Mouse (Mus musculus) hindbrain, postnatal 0 days (tissue): ENCODE data around the gene Slc7a1. TPM values are rescaled to one million over a fixed set of nuclear protein-coding genes. Genes with fewer than 3 reads are reported as not detected.

ENCODE experiments used
- ATAC-seq: fragments of 200-750 bp; cut with Nextera tagmentation; 2 replicates; pipeline ENCODE4 v1.8.0; 2017; ENCODE audit warnings: mild to moderate bottlenecking, moderate TSS enrichment, moderate library complexity
- DNase-seq: peaks from one replicate; pipeline ENCODE4 v3.0.0-alpha.2; 2015; ENCODE audit warnings: low spot score
- H3K27ac ChIP-seq: fragments of 300-500 bp; sonication (generic); 2 replicates; pipeline ENCODE4 v1.5.1; 2014; ENCODE audit warnings: mild to moderate bottlenecking
- H3K27me3 ChIP-seq: fragments of 300-500 bp; sonication (generic); 2 replicates; pipeline ENCODE4 v1.6.1; 2014; ENCODE audit warnings: low read length, mixed read lengths; ENCODE audit not compliant: insufficient read depth
- H3K36me3 ChIP-seq: fragments of 300-500 bp; sonication (generic); 2 replicates; pipeline ENCODE4 v1.6.1; 2014; ENCODE audit warnings: low read length, mixed read lengths; ENCODE audit not compliant: insufficient read depth
- H3K4me1 ChIP-seq: fragments of 300-500 bp; sonication (generic); 2 replicates; pipeline ENCODE4 v1.6.1; 2014; ENCODE audit warnings: antibody characterized with exemption, low read length, mixed read lengths; ENCODE audit not compliant: insufficient read depth
- H3K4me2 ChIP-seq: fragments of 300-500 bp; sonication (generic); 2 replicates; pipeline ENCODE4 v1.6.1; 2014; ENCODE audit warnings: low read depth, mild to moderate bottlenecking, low read length, moderate library complexity, mixed read lengths
- H3K4me3 ChIP-seq: fragments of 300-500 bp; sonication (generic); 2 replicates; pipeline ENCODE4 v1.5.1; 2014; ENCODE audit warnings: low read length
- H3K9ac ChIP-seq: fragments of 300-500 bp; sonication (generic); replicated peaks from 2 replicates; pipeline ENCODE4 v1.6.1; 2014; ENCODE audit warnings: mild to moderate bottlenecking, low read length, moderate library complexity, mixed read lengths
- H3K9me3 ChIP-seq: fragments of 300-500 bp; sonication (generic); 2 replicates; pipeline ENCODE4 v1.6.1; 2016; ENCODE audit warnings: low read length, mixed read lengths
- CTCF ChIP-seq: IDR thresholded peaks from 2 replicates; pipeline ENCODE4 v1.5.1; 2016; ENCODE audit warnings: antibody characterized with exemption, control low read depth, low read depth
- WGBS: fragments of 180-500 bp; shearing (Covaris S2); extraction: QIAGEN DNeasy Blood & Tissue Kit; methylation state at CpG from one replicate; pipeline ENCODE4 v1.1.7; 2014; 5-methylcytosine and 5-hydroxymethylcytosine counted together
- polyA plus RNA-seq: library from polyadenylated mRNA; unstranded; fragments of >200 nt; fragmentation: Nextera tagmentation; extraction: Ambion mirVana; gene quantifications from 2 replicates; pipeline ENCODE4 v1.2.1, GENCODE M21; 2015
- total RNA-seq: library from RNA; depleted of rRNA; stranded (reverse); fragments of >200 nt; gene quantifications from 2 replicates; pipeline ENCODE4 v1.2.3, GENCODE M21; 2014; rRNA removed

Slc7a1 gene
- total and polyA plus RNA-seq, 2 experiments from 2014 or later, result 42.3 to 58.5 TPM

- 84% methylated on average over 5 of the region's 5 CpGs for WGBS
Measured at GRCm38 (mm10) chr5:148280321-148280720, 119.4 kb downstream of the Slc7a1 start.

GRCm38 (mm10) chr5:148278233-148278632, 121.5 kb downstream of the Slc7a1 start:
- Histone ChIP-seq H3K9ac (no peak overlapping the region), H3K4me3 (no peak overlapping the region), H3K27me3 (no peaks in the 10 kb centered on the region), H3K9me3 (no peaks in the 10 kb centered on the region), H3K4me1 (no peaks in the 10 kb centered on the region), H3K36me3 (no peaks in the 10 kb centered on the region), H3K4me2 (no peak overlapping the region), H3K27ac (no peak overlapping the region)
- no peak for ATAC-seq
- DNase-seq, result no peak
- no peak for TF ChIP-seq CTCF
- WGBS, result 78% methylated on average over 8 of the region's 8 CpGs

More at GRCm38 (mm10) chr5:148280321-148280720, 119.4 kb downstream of the Slc7a1 start:
- no peaks in the 10 kb centered on the region for H3K36me3 ChIP-seq
- no peaks in the 10 kb centered on the region for H3K9me3 ChIP-seq
- no peak overlapping the region for H3K9ac ChIP-seq
- H3K27me3 ChIP-seq, result no peaks in the 10 kb centered on the region
- DNase-seq (no peak), ATAC-seq (no peak)
- H3K4me3 ChIP-seq, result no peak overlapping the region
- H3K27ac ChIP-seq, result no peak overlapping the region
- TF ChIP-seq CTCF, result no peak
- H3K4me1 ChIP-seq, result no peaks in the 10 kb centered on the region
- H3K4me2 ChIP-seq, result no peak overlapping the region

Other genes with a start within 250 kb of the Slc7a1 start
- 155 and 157 TPM in 2 replicates for gene Ubl3, start 152.9 kb upstream of the Slc7a1 start, total RNA-seq
- 108 and 115 TPM in 2 replicates for gene Ubl3, start 152.9 kb upstream of the Slc7a1 start, polyA plus RNA-seq